Mouse (Mus musculus) mature B cell (primary cell): ENCODE results near the gene Pde12.
"Not testable (repeated sequence)": the region's sequence is repeated elsewhere in the genome, so short reads cannot be mapped to it uniquely, and the experiment has no call there.

ENCODE experiments used
- in situ Hi-C: fragments of 300-500 bp; cut with MboI; formaldehyde crosslinking; loops from 2 replicates; pipeline ENCODE4 v1.14.3; 2019

The Pde12 gene

DNA sequence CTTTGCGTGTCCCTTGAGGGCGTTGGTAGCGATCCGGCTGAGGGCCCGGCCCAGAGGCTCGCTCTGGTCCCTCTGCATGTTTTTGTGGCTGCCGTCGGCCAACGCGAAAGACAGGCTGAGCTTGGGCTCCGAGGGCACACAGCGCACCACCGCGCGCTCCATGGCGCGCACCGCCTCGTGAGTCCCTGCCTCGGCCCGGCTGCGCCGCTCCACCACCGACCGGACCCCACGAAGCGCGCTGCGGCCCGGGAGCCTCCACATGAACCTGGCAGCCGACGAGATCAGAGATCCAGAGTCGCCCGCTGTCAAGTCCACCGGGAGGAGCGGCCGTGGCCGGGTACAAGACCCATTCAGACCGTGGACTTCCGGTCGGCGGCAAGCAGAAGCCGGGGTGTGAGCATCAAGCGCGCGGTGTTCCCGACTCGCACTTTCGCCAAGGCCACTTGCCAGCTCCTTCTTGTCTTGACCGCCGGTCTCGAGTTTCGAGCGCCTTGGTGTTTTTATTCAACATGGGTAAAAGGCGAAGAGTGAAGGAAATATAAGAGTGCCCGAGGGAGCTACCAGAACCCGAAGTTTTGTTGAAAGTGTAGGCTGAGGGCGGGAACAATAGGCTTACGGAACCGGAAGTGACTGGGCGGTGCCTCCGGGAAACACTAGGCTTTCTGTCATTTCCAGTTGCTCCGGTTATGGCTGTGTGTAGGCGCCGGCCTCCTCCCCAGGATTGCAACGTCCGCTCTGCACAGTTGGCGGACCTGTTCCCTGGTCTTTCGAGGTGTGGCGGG, at the start of gene Pde12:
Pde12 (minus strand) TSS at position 592 of the 782 bp plus-strand sequence.
- in situ Hi-C loops, result no loop called here

DNA sequence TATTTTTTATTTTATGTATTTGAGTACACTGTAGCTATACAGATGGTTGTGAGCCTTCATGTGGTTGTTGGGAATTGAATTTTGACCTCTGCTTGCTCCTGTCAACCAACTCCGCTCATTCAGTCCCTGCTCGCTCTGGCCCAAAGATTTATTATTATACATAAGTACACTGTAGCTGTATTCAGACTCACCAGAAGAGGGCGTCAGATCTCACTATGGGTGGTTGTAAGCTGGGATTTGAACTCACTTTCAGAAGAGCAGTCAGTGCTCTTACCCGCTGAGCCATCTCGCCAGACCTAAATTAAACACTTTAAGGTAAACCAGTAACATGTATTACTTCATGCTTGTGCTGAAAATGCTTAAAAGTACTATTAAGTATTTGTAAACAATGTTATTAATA, 35.6 kb upstream of the Pde12 start:
- in situ Hi-C loops, result not testable (repeated sequence)

DNA sequence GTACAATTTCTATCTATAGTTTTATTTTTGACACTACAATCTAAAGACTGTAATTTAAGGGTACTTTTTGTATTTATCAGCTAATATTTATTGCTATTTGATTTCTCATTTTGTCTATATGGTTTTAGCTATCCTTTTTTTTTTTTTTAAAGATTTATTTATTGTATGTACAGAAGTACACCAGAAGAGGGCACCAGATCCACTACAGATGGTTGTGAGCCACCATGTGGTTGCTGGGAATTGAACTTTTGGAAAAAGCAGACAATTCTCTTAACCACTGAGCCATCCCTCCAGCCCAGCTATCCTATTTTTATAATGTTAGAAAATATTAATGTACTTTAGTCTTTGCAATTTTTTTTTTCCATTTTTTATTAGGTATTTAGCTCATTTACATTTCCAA, 28.2 kb upstream of the Pde12 start:
- in situ Hi-C loops, result no loop called here

DNA sequence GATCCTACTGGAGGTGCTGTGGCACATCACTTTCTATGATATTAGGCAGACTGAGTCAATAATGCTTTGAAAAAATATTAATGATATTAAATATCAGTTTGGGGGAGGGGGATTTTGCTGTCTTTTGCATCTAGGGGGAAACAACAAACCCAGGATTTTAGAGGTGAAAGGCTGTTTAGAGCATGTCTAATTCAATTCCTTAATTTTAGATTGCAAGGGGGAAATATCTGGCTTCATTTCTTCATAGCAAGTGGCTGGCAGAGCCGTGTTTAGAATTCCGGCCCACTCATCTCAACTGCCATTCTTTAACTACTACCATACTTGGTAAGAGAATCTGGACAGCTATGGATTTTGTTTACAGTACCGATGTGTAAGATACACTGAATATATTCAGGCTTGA, 23.3 kb upstream of the Pde12 start, which contains the start of gene Dnah12:
Dnah12 (plus strand) TSS at position 301 of the 400 bp plus-strand sequence.
- in situ Hi-C loops, result no loop called here

DNA sequence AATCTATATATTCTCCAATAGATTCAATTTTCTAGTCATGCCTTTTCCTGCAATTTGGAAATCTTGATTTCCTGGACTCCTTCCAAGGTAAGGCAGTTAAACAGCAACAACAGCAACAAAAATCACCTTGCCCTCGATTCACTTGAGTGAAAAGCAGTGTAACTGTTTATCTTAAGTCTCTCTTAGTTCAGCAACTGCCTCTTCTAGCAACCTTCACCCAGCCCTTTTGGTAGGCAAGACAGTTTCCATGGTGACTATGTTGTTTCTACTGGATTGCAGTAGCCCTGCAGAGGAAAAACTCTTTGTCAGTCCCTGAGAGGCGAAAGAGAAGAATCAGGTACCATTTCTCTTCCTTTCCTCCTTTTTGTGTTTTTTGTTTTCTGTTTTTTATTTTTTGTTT, 21.7 kb upstream of the Pde12 start:
- in situ Hi-C loops, result no loop called here

DNA sequence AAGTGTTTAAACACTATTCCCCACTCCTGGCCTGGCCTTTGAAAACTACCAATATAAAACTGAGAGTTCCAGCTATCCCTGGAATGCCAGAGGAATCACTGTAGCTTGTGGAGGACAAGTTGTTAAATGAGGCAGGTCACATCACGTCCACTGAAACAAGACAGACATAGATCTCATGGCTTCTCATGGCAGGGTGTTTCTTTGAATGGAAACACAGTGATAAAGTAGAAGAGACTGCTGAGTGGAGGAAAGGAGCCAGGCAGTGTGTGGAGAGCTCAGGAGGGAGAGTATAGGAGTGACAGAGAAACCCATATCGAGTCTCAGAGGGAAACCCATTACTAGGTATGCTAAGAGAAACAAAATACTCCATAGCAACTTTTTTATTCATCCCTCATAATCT, 21.0 kb upstream of the Pde12 start:
- in situ Hi-C loops, result no loop called here

DNA sequence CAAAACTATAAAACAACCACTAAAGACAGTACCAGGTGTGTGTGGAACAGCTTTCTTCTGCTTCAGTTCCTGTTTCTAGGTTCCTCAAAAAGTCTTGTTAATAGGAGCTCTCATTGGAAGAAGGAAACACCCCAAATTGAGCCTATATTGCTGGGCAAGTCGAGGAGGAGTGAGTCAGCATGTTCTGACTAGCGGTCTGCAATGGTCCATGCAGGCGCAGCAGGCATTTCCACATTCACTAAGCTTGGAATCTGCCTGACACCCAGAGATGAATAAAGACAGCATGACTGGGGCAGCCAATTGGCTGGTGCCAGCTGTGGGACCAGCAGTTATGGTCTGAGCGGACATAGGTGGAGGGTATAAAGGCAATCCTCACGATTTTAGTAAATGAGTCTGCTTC, 6.1 kb upstream of the Pde12 start:
- in situ Hi-C loops, result no loop called here

DNA sequence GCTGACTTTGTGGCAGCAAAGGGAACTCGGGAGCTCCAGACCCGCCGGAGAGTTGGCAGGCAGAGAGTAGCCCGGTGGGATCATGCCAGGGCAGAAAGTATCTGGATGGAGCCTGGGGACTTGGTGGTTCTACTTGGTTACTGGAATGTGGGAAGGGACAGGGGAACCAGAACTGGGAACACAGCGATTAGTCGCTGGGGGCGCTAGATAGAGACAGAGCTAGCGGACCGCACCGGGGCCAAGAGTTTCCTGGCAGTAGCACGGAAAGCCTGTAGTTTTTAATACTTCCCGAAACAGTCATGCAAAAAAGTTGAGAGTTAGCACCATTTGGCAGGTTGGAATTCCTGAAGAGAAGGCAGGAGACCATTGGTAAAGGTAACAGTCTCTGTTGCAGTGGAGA, 5.7 kb upstream of the Pde12 start:
- in situ Hi-C loops, result no loop called here

DNA sequence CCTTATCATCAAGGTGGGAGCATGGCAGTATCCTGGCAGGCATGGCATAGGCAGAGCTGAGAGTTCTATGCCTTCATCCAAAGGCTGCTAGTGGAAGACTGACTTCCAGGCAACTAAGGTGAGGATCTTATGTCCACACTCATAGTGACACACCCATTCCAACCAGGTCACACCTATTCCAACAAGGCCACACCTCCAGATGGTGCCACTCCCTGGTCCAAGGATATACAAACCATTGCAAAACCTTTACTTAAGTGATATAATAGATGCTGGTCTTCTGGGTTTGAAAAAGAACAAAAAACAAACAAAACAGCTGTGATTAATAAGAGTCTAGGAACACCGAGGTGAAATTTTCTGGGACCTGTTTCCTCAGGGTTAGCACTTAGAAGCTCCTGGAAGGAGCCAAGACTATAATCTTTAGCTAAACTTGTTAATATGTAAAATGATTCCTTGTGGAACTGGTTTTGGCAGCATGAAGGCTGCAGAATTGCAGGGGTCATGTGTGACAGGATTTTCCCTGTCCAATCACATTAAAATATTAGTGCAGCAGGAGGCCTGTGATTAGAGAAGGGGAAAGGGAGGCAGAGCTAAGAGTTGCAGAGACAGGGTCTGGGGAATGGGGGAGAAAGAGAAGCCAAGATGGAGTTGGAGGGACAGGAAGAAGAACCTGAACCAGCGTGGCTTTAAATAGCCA, 4.9 kb upstream of the Pde12 start:
- in situ Hi-C loops, result not testable (repeated sequence)

DNA sequence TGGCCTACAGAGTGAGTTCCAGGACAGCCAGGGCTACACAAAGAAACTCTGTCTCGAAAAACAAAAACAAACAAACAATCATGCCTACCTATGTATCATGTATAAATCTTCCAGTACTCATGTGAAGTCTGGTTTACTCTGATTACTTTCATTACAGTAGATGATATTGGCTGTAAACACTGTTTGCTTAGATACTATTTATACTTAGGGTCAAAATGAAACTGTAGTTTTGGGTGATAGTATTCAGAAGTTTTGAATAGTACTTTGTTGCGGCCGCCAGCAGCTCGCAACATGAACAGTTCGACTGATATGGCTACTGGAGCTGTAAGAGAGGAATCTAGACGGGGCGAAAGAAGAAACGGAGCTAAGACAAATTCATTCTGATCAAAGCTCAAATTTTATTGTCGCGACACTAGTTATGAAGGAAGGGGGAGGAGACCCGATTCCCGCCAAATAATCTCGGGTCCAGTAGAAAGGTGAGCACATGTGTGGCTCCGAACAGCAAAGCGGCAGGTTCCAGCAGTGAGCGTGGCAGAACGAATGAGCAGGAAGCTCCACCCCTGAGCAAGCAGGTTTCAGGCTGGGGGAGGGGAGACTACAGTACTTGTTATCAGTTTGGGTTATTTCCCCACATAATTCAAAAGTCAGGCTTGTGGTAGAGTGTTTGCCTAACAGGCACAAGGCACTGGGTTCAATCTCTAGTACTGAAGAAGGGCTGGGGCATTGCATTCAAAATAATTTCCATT, 2.4 kb upstream of the Pde12 start:
- in situ Hi-C loops, result not testable (repeated sequence)

DNA sequence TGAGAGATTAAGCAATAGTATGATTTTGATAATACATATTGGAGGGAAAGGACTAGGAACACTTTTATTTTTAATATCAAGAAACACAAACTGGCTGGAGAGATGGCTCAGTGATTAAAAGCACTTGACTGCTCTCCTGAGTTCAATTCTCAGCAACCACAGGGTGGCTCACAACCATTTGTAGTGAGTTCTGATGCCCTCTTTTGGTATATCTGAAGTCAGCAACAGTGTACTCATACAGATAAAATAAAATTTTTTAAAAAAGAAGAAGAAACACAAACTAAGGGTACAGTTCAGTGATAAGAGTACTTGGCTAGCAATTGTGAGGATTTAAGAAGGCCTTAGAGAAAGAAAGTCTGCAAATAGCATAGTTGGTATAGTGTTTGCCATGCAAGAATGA, 1.3 kb upstream of the Pde12 start:
- in situ Hi-C loops, result no loop called here

DNA sequence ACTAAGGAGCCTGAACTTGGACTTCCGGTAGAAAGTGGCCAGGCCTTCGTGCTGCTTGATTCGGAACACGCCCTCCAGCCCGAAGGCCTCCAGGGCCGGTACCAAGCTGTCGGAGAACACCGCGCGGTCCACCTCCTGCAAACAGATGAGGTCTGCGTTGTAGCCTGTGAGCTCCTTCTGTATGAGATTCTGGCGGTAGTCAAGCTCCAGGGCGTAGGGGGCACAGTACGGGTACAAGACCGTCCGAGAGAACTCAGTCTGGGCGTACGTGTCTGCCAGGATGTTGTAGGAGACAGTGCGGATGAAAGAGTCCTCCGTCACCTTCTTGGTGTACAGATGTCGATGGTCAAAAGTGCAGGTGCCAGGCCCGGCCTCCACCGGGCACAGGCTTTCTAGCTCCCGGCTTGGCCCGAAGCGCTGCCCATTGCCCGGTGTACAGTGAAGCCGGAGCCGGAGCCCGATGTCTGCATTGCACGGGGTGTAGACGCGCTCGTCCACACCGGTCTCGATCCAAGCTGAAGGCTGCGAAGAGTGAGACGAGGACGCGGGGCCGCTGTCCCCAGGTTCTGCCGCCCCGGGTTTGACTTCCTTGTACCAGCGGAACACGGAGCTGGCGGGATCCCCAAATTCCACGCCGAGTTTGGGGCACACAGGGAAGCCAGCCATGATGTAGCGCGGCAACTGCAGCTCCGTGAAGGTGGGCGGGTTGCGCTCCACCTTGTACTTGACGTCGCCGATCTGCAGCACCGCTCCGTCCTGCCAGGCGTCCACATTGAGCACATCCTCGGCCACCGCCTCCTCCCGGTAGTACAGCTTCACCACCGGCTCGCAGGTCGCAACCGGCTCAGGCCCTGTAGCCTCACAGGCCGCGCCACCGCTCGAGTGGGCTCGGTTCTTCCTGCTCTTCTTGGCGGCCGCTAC, 1.1 kb downstream of the Pde12 start:
- in situ Hi-C loops, result no loop called here

DNA sequence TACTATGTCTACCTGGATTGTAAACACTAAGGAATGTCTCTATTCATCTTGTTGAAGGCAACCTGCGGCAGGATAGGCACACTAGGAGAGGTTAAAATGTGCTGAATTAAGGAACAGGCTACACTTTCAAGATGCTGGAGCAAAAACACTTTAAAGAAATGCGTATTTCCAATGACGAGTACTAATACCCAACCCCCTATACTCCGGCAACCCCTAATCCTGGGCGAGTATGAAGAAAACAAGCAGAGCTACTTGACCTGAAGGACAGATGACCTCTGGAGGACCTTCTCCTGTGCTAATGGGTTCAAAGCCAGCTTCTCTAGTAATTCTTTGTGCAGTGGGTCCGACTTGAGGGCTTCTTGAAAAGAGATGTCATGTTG, 1.7 kb downstream of the Pde12 start:
- in situ Hi-C loops, result no loop called here

DNA sequence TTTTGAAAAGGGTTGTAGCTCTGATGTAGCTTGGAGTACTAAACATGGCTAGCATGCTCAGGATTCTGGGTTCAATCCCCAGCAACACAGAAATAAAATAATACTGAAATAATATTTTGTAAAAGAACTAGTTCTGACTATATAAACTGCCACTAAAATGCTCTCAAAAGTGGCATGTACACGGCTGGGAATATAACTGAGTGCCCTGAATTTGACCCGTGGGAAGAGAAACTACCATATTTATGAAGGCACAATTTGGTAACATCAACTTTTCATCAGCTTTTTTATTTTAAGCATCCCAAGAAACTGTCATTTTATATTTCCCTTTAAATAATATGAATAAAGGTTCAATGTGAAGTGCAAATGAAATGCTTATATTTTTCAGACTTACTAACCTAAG, 5.8 kb downstream of the Pde12 start:
- in situ Hi-C loops, result no loop called here

DNA sequence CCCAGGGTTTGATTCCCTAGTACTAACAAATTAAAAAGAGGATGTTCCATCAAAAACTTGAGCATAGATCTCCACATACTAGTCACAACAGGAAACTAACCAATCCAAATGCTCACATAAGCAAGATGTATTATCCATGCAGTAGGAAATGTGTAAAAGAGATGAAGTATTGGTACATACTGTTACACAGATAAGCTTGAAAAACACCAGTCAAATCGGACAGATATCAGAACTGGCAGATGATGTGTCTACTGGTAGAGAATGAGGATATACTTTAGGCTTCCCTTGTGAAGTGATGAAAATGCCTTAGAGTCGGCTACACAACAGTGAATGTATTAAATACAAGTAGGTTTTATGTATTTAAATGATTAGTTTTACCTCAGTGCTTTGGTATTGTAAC, 7.2 kb downstream of the Pde12 start:
- in situ Hi-C loops, result no loop called here

DNA sequence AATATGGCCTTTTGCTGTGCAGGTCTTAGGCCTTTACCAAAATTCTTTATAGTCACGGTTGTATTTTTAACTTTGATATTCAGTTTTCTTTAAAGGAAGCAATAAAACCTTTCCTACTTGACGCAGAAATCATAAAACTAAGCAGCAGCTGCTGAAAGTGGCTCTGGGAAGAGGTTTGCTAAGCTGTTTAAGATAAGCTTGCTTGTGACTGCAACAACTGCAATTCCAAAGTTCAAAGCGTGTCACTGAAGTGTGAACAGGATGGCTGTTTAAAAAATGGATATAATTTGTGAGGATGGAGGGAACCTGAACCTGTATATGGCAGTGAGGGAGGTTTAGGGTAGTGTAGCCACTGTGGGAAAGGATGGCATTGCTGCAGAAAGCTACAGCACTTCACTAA, 7.7 kb downstream of the Pde12 start:
- in situ Hi-C loops, result no loop called here

DNA sequence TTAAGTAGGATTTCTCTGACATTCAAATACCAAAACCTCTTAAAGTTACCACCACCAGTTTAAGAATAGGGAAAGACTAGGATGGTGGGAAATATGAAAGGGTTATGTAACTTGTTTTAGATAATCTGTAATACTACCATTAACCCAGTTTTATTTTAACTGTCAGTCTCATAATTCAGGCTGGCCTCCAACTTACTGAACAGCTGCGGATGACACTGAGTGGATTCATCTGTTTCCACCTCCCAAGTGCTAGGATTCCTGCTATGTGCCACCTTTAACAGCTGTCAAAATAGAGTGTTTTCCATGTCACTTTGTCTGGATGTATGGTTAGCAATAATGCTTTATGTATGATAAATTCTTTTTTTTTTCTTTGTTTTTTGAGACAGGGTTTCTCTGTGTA, 9.4 kb downstream of the Pde12 start:
- in situ Hi-C loops, result no loop called here

DNA sequence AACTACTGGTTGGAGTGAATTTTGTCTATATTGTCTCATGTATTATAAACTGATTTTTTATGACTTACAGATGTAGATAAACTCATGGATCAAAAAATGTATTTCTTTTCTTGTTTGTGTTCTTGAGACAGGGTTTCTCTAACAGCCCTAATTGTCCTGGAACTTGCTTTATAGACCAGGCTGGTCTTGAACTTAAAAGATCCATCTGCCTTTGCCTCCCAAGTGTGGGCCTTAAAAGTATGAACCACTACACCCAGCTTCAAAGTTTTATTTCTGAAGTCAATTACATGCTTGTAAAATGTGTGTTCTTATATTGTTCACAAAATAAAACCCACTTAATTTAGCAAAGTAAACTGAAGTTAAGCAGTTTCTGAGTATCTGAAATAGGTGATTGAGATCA, 11.5 kb downstream of the Pde12 start:
- in situ Hi-C loops, result loop anchor here (10.0 kb wide), 1 partner anchor 163 kb away; no protein-coding TSS in a partner anchor

DNA sequence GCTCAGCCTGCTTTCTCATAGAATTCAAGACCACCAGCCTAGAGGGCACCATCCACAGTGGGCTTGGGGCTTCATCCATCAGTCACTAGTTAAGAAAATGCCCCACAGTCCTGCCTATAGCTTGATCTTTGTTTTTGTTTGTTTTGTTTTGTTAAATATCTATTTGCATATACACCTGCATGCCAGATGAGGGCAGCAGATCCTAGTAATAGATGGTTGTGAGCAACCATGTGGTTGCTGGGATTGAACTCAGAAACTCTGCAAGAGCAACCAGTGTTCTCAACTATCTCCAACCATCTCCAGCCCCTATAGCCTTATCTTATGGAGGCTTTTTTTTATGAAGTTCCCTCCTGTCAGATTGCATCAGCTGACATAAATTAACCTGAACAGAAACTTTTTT, 17.8 kb downstream of the Pde12 start:
- in situ Hi-C loops, result loop anchor here (10.0 kb wide), 1 partner anchor 157 kb away; no protein-coding TSS in a partner anchor

DNA sequence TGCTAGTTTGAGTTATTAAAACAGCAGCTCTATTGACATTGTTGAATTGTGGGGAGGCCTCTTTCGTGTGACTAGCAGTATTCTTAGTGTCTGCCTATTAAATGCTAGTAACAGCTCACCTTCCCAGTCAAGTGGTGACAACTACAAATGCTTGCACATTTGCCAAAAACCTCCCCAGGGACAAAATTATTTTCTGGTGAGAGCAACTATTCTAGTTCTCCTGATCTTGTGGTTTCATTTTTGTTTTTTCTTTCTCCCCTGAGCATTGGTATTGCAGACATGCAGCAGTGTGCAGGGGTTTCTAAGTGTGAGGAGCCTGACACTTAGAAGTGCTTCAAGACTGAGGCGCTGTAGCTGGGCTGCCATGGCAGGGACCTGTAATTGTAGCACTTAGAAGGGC, 21.9 kb downstream of the Pde12 start:
- in situ Hi-C loops, result no loop called here

DNA sequence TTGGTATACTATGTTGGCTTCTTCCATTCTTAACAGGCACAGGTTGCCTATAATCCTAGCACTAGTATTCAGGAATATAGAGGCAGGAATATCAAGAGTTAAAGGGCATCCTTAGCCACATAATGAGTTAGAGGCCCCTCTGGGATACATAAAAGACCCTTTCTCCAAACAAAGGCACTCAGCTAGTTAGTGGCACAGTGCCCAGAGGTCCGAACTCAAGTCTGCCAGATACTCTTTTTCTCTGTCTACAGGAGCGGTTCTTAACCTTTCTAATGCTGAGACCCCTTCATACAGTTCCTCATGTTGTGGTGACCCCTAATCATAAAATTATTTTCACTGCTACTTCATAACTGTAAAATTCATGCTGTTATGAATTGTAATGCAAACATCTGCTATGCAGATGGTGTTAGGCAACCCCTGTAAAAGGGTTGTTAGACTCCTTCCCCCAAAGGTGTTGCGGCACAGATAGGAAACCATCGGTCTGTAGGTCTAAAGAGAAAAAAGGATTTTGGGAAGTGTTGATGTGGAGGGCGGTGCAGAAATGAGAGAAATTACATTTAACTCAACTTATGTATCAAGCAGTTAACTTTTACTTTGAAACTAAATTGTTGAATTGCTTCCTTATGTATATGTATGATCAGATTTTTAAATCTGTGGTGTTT, 23.6 kb downstream of the Pde12 start:
- in situ Hi-C loops, result no loop called here
